Mouse (Mus musculus) midbrain, embryonic 10.5 days (tissue): ENCODE measurements around the gene Smtnl2. TPM values are rescaled to one million over a fixed set of nuclear protein-coding genes. Genes with fewer than 3 reads are reported as not detected.

Experiments used
- DNase-seq: peaks from one replicate; pipeline ENCODE4 v3.0.0-alpha.2; 2017; ENCODE audit warnings: low spot score
- H3K27ac ChIP-seq: fragments of 300-500 bp; sonication (generic); replicated peaks from 2 replicates; pipeline ENCODE4 v1.5.1; 2016; ENCODE audit warnings: mild to moderate bottlenecking
- H3K27me3 ChIP-seq: fragments of 300-500 bp; sonication (generic); 2 replicates; pipeline ENCODE4 v1.6.1; 2016; ENCODE audit warnings: low read depth, mild to moderate bottlenecking; ENCODE audit not compliant: poor library complexity, severe bottlenecking
- H3K36me3 ChIP-seq: fragments of 300-500 bp; sonication (generic); 2 replicates; pipeline ENCODE4 v1.6.1; 2016; ENCODE audit warnings: mild to moderate bottlenecking, moderate library complexity
- H3K4me1 ChIP-seq: fragments of 300-500 bp; sonication (generic); 2 replicates; pipeline ENCODE4 v1.6.1; 2016
- H3K4me3 ChIP-seq: fragments of 300-500 bp; sonication (generic); 2 replicates; pipeline ENCODE4 v1.5.1; 2016; ENCODE audit warnings: mild to moderate bottlenecking, moderate library complexity
- H3K9me3 ChIP-seq: fragments of 300-500 bp; sonication (generic); replicated peaks from 2 replicates; pipeline ENCODE4 v1.6.1; 2016; ENCODE audit warnings: mild to moderate bottlenecking
- WGBS: fragments of 180-500 bp; shearing (Covaris S2); methylation state at CpG from one replicate; pipeline ENCODE4 v1.1.7; 2016; 5-methylcytosine and 5-hydroxymethylcytosine counted together
- polyA plus RNA-seq: library from polyadenylated mRNA; unstranded; fragments of >200 nt; fragmentation: Nextera tagmentation; extraction: Ambion mirVana; gene quantifications from 2 replicates; pipeline ENCODE4 v1.2.1, GENCODE M21; 2016

Gene Smtnl2
- polyA plus RNA-seq, 1 experiment from 2014 or later: 13.1 TPM

DNA sequence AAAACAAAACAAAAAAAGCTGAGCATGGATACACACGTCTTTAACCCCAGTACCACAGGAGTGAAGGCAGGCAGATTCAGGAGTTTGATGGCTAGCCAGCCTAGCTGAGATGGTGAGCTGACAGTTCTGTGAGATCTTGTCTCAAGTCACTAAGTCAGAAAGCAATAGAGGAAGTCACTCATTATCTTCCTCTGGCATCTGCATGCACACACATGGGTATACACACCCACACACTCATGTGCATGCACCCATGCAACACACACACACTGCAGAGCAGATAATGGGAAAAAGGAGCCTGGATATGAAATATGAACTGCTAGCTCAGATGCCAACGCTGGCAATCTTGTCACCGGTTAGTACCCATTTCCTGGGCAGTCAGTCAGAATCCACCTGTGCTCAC lies 18.3 kb downstream of the Smtnl2 start:
- 90% methylated on average over 3 of the region's 3 CpGs for WGBS

DNA sequence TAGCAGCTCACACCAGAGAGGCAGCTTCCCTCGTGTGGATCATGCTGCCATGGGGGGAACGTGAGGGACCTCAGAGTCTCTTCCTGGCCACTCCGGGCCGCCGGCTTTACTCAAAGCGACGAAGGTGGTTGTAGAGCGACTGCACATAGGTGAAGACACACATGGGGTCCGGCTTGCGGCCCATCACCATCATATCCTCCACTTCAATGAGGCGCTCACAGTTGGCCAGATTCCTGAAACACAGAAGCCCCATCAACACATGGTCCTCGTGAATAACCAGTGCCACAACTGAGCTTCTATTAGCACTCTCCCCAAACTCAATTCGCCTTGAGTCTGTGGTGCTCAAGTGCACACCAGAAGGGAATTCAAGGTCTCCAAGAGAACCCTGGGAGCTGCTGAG lies 20.3 kb downstream of the Smtnl2 start:
- WGBS: 89% methylated on average over 13 of the region's 13 CpGs
- Histone ChIP-seq H3K27me3 (no peaks in the 10 kb centered on the region), H3K36me3 (peaks cover 5% of the 10 kb centered on the region; the same call in 1 of the 2 replicates), H3K27ac (no peak overlapping the region), H3K4me1 (no peaks in the 10 kb centered on the region), H3K9me3 (no peaks in the 10 kb centered on the region), H3K4me3 (no peak overlapping the region)
- DNase-seq: no peak

More for the DNA sequence above, 18.3 kb downstream of the Smtnl2 start:
- Histone ChIP-seq H3K27me3 (no peaks in the 10 kb centered on the region), H3K4me1 (no peaks in the 10 kb centered on the region), H3K36me3 (peaks cover 5% of the 10 kb centered on the region; the same call in 1 of the 2 replicates), H3K4me3 (no peak overlapping the region), H3K9me3 (no peaks in the 10 kb centered on the region), H3K27ac (no peak overlapping the region)
- DNase-seq: no peak

DNA sequence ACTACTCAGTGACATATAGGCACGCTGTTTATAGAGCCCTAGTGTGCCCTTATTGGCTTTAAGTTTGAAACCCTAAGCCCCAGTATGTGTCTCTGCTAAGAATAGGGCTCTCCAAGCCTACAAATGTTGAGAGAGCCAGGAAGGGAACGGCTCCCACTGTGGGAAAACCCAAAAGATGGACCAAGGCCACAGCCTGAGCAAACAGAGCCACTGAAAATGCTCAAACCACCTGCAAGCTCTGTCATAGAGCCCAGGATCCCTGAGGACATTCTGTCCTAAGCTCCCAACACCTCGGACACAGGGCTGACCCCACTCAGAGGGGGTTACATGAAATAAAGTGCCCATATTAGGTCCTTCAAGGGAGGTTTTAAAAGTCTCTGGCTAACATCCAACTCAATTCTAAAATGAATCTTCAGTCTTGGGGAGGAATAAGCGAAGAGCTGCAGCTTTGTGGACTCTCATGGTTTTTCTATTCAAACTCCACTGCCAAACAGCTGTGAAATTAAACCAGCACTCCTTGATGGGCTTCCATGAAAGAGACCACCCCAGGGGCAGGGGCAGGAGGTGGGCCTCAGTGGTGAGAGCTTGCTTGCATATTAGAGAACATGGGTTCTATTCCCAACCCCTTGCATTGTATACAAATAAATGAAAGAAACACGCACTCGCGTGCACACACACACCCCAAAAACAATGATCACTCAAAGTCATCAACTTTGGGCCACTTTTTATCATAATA lies 21.9 kb downstream of the Smtnl2 start:
- Histone ChIP-seq H3K9me3 (no peaks in the 10 kb centered on the region), H3K4me1 (no peaks in the 10 kb centered on the region), H3K4me3 (no peak overlapping the region), H3K27me3 (no peaks in the 10 kb centered on the region), H3K27ac (no peak overlapping the region), H3K36me3 (peaks cover 5% of the 10 kb centered on the region; the same call in 1 of the 2 replicates)
- DNase-seq: no peak
- 91% methylated on average over 7 of the region's 7 CpGs for WGBS

DNA sequence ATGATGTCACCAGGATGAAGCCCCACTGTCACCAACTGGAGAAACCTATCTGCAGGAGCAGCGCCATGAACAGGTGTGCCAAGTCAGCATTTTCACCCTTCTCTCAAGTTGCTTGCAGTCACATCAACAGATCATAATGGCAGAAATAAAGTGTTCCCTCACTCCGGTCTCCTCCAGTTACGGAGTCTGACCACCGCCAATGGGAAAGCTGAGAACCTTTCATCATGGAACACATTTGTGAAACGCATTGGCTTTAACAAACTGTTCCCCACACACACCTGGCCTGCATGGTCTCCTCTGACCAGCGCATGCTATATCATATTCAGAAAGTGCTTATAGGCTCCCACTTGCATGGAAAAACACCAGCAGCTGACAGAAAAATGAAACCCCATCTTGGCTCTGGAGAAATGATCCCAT lies 23.4 kb downstream of the Smtnl2 start:
- no peaks in the 10 kb centered on the region for H3K4me1 ChIP-seq
- no peak for DNase-seq
- H3K27ac ChIP-seq: no peak overlapping the region
- H3K9me3 ChIP-seq: no peaks in the 10 kb centered on the region
- H3K36me3 ChIP-seq: peaks cover 2% of the 10 kb centered on the region; the same call in 1 of the 2 replicates
- H3K4me3 ChIP-seq: no peak overlapping the region
- 93% methylated on average over 6 of the region's 6 CpGs for WGBS
- no peaks in the 10 kb centered on the region for H3K27me3 ChIP-seq

DNA sequence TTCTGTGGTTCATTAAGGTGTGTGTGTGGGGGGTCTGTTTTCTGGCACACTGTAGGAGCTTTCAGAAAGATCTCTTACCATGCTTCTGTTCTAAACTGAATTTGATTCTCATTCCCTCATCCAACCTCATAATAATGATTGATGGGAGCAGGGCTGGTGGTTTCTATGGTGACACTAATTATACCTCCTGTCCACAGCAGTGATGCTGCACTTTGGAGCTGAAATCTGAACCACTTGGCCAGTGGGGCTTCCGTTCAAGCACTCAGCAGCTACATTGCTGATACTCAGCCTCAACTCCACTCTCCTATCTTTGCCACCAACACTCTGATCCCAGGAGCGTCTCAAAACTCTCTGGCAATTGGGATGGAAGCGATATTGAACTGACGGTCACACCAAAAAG lies 32.2 kb downstream of the Smtnl2 start:
- no peak overlapping the region for H3K4me3 ChIP-seq
- no peaks in the 10 kb centered on the region for H3K36me3 ChIP-seq
- no peak overlapping the region for H3K27ac ChIP-seq
- H3K27me3 ChIP-seq: no peaks in the 10 kb centered on the region
- H3K4me1 ChIP-seq: no peaks in the 10 kb centered on the region
- DNase-seq: no peak
- WGBS: 91% methylated on average over 4 of the region's 4 CpGs
- H3K9me3 ChIP-seq: no peaks in the 10 kb centered on the region

DNA sequence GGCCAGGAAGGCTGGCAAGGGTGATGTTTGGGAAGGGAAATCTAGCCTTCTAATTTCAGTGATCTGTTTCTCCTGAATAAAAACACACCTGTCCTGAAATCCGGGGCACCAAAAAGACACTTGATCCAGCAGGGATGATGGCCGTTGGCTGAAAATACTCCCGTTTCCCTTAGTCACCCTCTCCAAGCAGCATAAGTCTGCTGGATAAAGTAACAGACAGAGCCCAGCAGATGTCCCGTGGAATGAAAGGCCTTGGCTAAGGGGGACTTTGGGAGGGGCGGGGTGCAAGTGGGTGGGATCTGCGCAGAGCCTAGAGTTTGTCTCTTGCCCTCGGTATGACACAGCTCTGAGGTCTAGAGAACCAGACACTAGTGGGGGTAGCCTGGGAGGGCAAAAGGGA lies 33.3 kb downstream of the Smtnl2 start:
- Histone ChIP-seq H3K27ac (no peak overlapping the region), H3K4me3 (no peak overlapping the region), H3K27me3 (no peaks in the 10 kb centered on the region), H3K4me1 (no peaks in the 10 kb centered on the region), H3K36me3 (no peaks in the 10 kb centered on the region), H3K9me3 (no peaks in the 10 kb centered on the region)
- DNase-seq: no peak
- WGBS: 77% methylated on average over 7 of the region's 7 CpGs

DNA sequence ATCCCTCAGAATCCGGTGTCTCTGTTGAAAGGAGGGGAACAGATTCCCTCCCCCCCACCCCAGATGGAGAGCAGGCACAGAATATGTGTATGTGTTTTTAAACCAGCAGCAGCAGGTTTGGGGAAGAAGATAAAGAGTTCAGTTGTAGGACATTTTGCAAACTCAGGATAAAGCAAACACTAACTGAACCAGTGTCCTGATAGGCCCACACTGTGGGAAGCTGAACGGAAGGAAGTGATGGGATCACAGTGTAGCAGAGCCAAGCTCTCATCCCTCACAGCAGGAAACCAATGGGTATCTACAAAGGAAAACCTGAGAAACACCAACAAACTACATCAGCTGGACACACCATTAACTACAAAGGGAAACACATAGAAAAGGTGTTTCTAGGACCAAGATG lies 35.0 kb downstream of the Smtnl2 start:
- H3K27ac ChIP-seq: no peak overlapping the region
- WGBS: 71% methylated on average over 2 of the region's 2 CpGs
- H3K27me3 ChIP-seq: no peaks in the 10 kb centered on the region
- H3K4me1 ChIP-seq: no peaks in the 10 kb centered on the region
- H3K9me3 ChIP-seq: no peaks in the 10 kb centered on the region
- H3K36me3 ChIP-seq: no peaks in the 10 kb centered on the region
- no peak overlapping the region for H3K4me3 ChIP-seq
- DNase-seq: no peak

DNA sequence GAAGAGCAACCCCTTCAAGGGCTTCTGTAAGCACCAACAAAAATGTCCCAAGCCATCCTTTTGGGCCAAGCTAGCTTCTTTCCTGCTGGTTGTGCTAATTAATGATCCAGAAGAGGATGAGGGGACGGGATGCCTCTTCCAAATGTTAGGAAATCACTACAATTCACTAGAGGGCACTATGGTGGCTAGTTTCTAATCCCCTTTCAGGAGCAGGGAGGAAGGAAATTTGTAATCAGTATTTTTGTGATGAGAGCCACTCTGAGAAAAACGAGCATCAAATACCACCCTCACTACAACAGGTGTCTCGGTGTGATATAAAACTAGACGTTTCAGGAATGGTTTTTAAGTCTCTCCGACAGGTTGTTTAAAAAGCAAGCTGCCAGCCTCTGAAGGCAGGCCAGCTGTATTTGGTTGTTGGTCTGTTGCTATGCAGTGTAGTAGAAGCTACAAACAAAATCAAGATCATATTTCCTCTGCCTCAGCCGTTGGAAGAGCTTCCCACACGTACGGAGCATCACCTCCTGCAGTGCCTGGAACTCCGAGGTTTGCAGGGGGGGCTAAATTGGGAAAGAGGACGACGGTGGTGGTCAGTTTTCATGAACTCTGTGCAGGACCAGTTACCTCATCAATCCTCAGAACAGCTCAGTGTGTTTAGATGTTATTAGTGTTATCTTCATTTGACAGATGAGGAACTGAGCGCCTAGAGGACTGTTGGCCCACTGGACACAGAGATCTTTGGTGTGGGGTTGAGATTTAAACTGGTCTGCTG lies 41.4 kb downstream of the Smtnl2 start:
- no peak for DNase-seq

DNA sequence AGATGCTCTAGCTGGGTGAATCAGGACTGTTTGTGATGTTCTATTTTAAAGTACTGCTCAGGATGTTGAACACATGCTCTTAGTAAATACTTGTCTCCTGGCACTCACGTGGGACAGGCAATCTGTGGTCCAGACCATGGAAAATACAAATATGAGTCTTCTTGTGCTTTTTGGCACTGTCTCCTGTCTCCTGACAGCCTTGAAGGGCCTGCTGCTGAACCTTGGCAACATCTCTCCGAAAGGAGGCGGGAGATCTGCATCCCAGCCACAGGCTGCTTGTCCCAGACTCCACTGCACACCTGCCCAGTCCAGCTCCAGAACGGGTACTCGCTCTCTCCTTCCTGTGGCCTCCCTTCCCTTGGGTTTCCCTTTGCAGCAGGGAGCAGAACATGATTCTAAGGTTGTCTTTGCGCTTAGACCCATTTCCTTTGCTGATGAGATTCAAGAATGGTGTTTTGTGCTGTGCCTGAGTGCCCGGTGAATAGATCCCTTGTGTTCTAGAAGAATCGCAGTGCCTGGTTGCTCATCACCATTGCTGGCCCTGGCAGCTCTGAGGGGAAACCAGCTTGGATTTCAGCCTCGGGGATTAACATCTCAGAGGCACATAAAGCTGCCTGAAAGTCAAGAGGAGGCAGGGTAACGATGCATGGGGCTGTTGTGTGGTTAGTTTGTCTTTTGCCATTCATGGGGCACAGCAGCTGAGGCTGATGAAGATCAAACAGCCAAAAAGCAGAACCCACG lies 43.4 kb downstream of the Smtnl2 start:
- WGBS: 71% methylated on average over 11 of the region's 11 CpGs
- H3K36me3 ChIP-seq: no peaks in the 10 kb centered on the region
- H3K4me3 ChIP-seq: no peak overlapping the region
- no peak overlapping the region for H3K27ac ChIP-seq
- no peak for DNase-seq
- no peaks in the 10 kb centered on the region for H3K9me3 ChIP-seq
- peaks cover 11% of the 10 kb centered on the region; the same call in 1 of the 2 replicates for H3K4me1 ChIP-seq
- peaks cover under 1% of the 10 kb centered on the region for H3K27me3 ChIP-seq

More for the DNA sequence above, 41.4 kb downstream of the Smtnl2 start:
- WGBS: 50% methylated on average over 12 of the region's 12 CpGs
- H3K4me3 ChIP-seq: no peak overlapping the region
- no peaks in the 10 kb centered on the region for H3K9me3 ChIP-seq
- no peaks in the 10 kb centered on the region for H3K36me3 ChIP-seq
- no peaks in the 10 kb centered on the region for H3K27me3 ChIP-seq
- H3K4me1 ChIP-seq: peaks cover 11% of the 10 kb centered on the region; the same call in 1 of the 2 replicates
- H3K27ac ChIP-seq: no peak overlapping the region

DNA sequence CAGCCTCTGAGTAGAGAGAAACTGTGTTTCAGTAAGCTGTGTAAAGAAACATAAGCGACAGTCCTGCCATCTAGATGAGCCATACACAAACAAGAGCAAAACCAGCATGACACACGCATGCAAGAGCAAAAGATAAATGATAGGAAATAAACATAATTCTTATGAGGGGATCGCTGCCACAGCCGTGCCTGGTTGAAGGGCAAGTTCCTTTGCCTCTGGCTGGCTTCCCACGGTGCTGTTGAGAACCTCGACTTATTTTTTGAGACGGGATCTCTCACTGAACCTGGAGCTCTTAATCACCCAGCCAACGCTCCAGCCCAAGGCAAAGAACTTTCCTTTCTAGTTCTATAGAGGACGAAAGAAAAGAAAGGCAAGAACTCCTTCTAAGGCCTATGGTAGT lies 45.4 kb downstream of the Smtnl2 start:
- Histone ChIP-seq H3K36me3 (no peaks in the 10 kb centered on the region), H3K4me3 (no peak overlapping the region), H3K4me1 (peaks cover 22% of the 10 kb centered on the region), H3K27ac (no peak overlapping the region), H3K27me3 (peaks cover 9% of the 10 kb centered on the region), H3K9me3 (no peaks in the 10 kb centered on the region)
- no peak for DNase-seq
- WGBS: 86% methylated on average over 9 of the region's 9 CpGs

DNA sequence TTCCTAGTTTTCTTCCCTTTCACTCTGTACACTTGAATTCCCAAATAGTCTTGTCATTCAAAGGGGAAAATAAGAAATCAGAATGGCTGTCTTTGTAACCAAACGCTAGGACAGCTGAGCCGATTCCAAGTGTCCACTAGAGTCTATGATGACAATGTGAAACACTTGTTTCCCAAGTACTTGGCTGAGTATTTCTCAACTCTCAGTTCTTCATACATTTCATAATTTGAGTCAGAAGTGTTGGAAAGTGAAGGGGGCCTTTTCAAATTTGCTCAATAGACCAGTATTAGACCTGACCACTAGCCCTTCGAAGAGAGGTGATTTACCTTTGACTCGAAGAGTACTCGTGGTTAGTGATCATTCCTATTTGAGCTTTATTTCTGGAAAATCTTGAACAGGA lies 47.0 kb downstream of the Smtnl2 start:
- H3K27me3 ChIP-seq: peaks cover 9% of the 10 kb centered on the region
- no peak for DNase-seq
- H3K27ac ChIP-seq: no peak overlapping the region
- H3K4me3 ChIP-seq: no peak overlapping the region
- H3K4me1 ChIP-seq: peaks cover 21% of the 10 kb centered on the region
- WGBS: 91% methylated on average over 5 of the region's 5 CpGs
- H3K36me3 ChIP-seq: no peaks in the 10 kb centered on the region
- no peaks in the 10 kb centered on the region for H3K9me3 ChIP-seq

DNA sequence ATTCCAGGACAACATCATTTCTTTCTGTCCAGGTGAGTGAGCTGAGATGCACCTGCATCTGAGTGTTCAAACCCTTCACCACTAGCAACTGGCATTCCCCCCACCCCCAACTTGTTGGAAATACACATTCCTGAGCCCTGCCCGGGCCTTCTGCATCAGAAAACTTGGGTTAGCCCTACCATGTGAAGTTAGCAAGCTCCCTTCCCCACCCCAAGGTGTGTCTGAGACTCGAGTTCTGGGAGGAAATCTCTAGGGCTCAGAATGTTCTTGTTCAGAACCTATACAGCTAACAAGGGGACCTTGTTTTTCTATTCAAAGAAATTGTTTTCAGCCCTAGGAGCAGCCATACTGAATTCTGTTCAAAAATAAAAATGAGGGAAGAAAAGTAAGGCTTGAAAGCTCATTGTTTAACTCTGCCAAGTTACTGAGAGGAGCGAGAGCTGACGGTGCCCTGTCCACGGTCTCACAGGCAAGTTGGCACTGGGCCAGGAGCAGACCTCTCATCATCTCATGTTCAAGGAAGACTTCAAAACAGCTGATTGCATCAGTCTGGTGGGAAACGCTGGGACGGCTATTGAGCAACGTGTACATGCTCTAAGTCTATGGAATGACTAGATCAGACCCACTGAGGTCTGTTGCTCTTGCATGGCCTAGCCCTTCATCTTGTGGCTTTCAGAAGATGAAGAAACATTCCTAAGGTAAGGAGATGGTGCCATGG lies 47.8 kb downstream of the Smtnl2 start:
- 91% methylated on average over 8 of the region's 8 CpGs for WGBS
- Histone ChIP-seq H3K27ac (no peak overlapping the region), H3K4me1 (peaks cover 21% of the 10 kb centered on the region), H3K4me3 (no peak overlapping the region), H3K36me3 (no peaks in the 10 kb centered on the region), H3K27me3 (peaks cover 9% of the 10 kb centered on the region), H3K9me3 (no peaks in the 10 kb centered on the region)
- DNase-seq: no peak
